Mouse (Mus musculus) hindlimb bud, embryonic 11.5 days (tissue): Measurements from ENCODE around the gene Steap3.

Experiments
- DNase-seq: peaks from one replicate; pipeline ENCODE4 v3.0.0-alpha.2; 2012; ENCODE audit warnings: low read depth, low spot score; ENCODE audit errors: extremely low spot score

The Steap3 gene

GRCm38 (mm10) chr1:120158474-120159127, 113.9 kb downstream of the Steap3 start:
- DNase-seq = no peak

- DNase-seq = no peak
These were observed 117.2 kb downstream of the Steap3 start for GRCm38 (mm10) chr1:120155325-120155724.

GRCm38 (mm10) chr1:120154232-120154631, 118.3 kb downstream of the Steap3 start:
- no peak for DNase-seq

GRCm38 (mm10) chr1:120146994-120147393, 125.5 kb downstream of the Steap3 start:
- DNase-seq = no peak

- no peak for DNase-seq
These were observed 126.8 kb downstream of the Steap3 start for GRCm38 (mm10) chr1:120145527-120146216.

- DNase-seq = no peak
These were observed 130.0 kb downstream of the Steap3 start for GRCm38 (mm10) chr1:120142551-120142950.
